Mouse (Mus musculus) thymus, postnatal 10 days (tissue): ENCODE data around the gene Tprgl.

Source experiments
- DNase-seq, 2 experiments: peaks; one replicate each; pipeline ENCODE4 v3.0.0; 2021; ENCODE audit warnings: low spot score in 2 of 2

Gene Tprgl

GRCm38 (mm10) chr4:154159961-154160537 lies 417 bp downstream of the Tprgl start:
- DNase-seq = peak; percentile 20 to 24

GRCm38 (mm10) chr4:154159002-154159401 lies 1.5 kb downstream of the Tprgl start:
- peak; percentile 85 to 90 for DNase-seq

GRCm38 (mm10) chr4:154157970-154158662 lies 2.4 kb downstream of the Tprgl start:
- no peak for DNase-seq

- no peak for DNase-seq
Measured at GRCm38 (mm10) chr4:154156050-154156449, 4.4 kb downstream of the Tprgl start.

GRCm38 (mm10) chr4:154154104-154154503 lies 6.4 kb downstream of the Tprgl start:
- DNase-seq = no peak

- no peak for DNase-seq
Measured at GRCm38 (mm10) chr4:154146342-154146741, 14.1 kb downstream of the Tprgl start.

GRCm38 (mm10) chr4:154144712-154145111 lies 15.8 kb downstream of the Tprgl start:
- no peak for DNase-seq

- peak; percentile 74 to 82 for DNase-seq
Measured at GRCm38 (mm10) chr4:154142211-154143040, 18.0 kb downstream of the Tprgl start, which contains the start of gene Wrap73. TSS of gene Wrap73 (plus strand) at chr4:154142372.

GRCm38 (mm10) chr4:154141009-154141867 lies 19.2 kb downstream of the Tprgl start:
- no peak for DNase-seq

- no peak for DNase-seq
Measured at GRCm38 (mm10) chr4:154140213-154141008, 20.1 kb downstream of the Tprgl start.

- no peak for DNase-seq
Measured at GRCm38 (mm10) chr4:154140182-154140212, 20.5 kb downstream of the Tprgl start, which contains the start of gene Trp73. TSS of gene Trp73 (minus strand) at chr4:154140208.

- no peak for DNase-seq
Measured at GRCm38 (mm10) chr4:154139671-154140181, 20.7 kb downstream of the Tprgl start.

GRCm38 (mm10) chr4:154137139-154137538 lies 23.3 kb downstream of the Tprgl start:
- no peak for DNase-seq

- no peak for DNase-seq
Measured at GRCm38 (mm10) chr4:154134803-154135202, 25.7 kb downstream of the Tprgl start.

- no peak for DNase-seq
Measured at GRCm38 (mm10) chr4:154131894-154132293, 28.6 kb downstream of the Tprgl start.

- DNase-seq = no peak
Measured at GRCm38 (mm10) chr4:154129950-154130349, 30.5 kb downstream of the Tprgl start.

GRCm38 (mm10) chr4:154127273-154127672 lies 33.2 kb downstream of the Tprgl start:
- no peak for DNase-seq

GRCm38 (mm10) chr4:154125202-154125601 lies 35.3 kb downstream of the Tprgl start:
- DNase-seq = no peak

- DNase-seq = no peak
Measured at GRCm38 (mm10) chr4:154123553-154123952, 36.9 kb downstream of the Tprgl start.

GRCm38 (mm10) chr4:154122374-154122773 lies 38.1 kb downstream of the Tprgl start:
- DNase-seq = no peak

- no peak for DNase-seq
Measured at GRCm38 (mm10) chr4:154121800-154122199, 38.7 kb downstream of the Tprgl start.
